Mouse (Mus musculus): ENCODE results near the gene Trappc2l. TPM values are rescaled to one million over a fixed set of nuclear protein-coding genes. Genes with fewer than 3 reads are reported as not detected.
"Not testable (repeated sequence)": the region's sequence is repeated elsewhere in the genome, so short reads cannot be mapped to it uniquely, and the experiment has no call there.

Trappc2l gene
- total RNA-seq, 2 experiments from 2014 or later, result 79.6 to 86.0 TPM

DNA sequence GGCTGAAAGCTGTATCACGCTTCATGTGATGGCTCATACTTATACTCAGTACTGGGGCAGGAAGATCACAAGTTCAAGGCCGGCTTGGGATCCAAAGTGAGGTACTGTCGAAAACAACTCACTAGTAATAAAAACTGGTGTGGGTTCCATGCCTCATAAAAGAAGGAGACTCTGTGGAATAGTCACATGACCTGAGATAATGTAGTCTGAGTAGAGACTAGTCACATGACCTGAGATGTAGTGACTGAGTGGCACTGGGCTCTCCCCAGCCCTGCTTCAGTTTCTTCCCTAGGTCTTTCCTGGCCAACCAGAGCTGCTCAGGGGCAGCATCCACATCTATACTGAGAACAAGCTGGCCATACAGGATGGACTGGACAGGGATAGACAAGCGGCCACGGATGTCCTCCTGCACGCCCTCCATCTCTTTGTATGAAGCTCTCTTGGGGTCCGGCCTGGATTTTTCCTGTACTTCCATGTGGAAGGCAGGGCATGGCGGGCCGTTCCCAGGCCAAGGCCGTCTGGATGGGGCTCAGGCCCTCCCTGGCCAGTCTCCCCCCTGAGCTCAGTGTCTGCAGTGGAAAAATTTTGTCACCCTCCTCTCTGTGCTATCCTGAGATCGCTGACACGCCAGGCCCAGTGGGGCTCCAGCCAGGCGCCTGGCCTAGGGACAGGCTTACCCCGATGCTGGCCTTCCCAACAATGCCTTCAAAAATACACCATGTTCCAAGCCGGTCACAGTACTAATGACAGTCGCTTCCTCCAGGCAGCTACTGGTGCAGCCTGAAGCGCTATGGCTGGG is 12.6 kb downstream of the Trappc2l start:
- DNase-seq (ENCODE audit: low spot score in 2 of 2), result no peak

DNA sequence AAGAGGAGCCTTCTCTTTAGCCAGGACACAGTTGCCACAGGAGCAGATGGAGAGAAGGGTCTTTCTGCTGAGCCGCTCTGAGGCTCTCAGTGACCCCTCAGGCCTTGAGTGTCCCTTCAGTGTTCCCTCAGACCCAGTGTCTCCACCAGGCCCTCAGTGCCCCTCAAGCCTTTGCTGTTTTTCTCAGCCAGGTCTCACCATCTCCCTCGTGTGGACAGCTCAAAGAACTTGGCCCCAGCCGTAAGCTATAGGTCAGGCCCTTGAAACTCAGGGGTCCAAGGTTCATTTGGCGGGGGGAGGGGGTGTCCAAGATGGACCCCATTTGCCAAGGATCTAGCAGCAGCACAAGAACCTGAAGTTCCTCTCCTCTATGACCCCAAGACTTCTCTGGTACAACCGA is 13.2 kb downstream of the Trappc2l start:
- DNase-seq (ENCODE audit: low spot score in 2 of 2), result no peak

DNA sequence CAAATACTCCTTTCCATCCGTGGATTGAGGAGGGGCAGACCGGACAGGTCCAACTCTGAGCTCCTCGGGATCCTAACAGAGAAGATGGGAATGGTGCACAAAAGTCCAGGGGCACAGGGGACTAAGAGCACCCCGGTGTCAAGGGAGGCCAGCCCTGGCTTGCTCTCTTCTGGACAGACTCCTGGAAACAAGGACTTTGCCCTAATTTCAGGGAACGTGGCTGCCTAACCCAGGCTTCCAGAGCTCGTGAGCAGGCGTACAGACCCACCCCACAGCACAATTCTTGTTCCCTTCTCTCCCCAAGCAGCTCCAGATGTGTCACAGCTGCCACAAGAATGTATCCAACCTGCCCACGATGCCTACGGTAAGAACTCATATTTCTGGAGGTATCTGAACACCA is 14.4 kb downstream of the Trappc2l start:
- DNase-seq (ENCODE audit: low spot score in 2 of 2), result no peak

DNA sequence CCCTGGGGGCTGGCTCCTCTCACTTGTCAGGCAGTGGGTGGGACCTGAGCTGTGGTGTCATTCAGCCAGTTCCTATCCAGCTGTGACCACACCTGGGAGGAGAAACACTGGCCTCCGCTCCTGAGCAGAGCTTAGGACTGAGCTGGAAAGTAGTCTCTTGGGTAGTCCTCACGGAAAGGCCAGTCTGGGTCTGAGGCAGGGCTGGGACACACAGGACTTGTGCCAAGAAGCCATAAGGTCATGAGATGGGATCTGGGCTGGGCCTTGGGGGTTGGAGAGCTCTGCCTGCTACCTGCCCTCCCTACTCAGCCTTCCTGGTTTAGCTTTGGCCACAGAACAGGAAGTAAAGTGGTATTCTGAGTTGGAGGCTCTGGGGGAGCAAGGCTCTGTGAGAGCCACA is 15.5 kb downstream of the Trappc2l start:
- DNase-seq (ENCODE audit: low spot score in 2 of 2), result no peak

DNA sequence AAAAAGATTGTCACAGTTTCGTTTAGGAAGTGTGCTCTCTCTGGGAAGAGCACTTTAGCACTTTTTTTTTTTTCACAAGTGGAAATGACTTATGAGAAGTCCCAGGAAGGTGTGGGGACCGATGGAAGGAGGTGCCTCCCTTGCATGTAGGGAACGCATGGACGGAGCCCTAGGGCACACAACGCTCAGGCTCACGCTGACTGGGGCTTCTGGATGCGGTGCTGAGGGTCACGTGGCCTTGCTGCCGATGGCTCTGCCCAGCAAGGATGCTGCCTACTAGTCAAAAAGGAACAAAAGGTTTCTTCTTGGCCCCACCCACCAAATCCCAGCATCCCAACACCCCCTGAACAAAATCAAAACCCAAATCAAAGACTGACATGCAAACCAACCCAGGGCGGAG is 17.9 kb downstream of the Trappc2l start:
- no peak for DNase-seq (ENCODE audit: low spot score in 2 of 2)

DNA sequence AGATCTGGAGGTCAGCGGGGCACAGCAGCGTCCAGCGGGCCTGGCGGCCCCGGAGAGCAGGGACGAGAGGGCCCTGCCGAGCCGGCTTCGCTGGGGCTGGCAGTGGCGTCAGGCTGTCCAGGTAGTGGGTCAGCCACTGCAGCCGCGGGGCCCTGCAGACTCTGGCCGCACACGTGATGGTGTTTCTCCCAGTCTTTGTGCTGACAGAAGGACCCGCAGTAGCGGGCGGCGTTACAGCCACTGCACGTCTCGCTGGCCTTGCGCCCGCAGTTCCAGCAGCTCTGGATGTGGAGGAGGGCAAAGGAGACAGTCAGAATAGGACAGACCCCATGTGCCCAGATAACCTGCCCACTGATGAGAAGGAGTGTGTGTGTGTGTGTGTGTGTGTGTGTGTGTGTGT is 19.3 kb downstream of the Trappc2l start:
- DNase-seq (ENCODE audit: low spot score in 2 of 2), result no peak

DNA sequence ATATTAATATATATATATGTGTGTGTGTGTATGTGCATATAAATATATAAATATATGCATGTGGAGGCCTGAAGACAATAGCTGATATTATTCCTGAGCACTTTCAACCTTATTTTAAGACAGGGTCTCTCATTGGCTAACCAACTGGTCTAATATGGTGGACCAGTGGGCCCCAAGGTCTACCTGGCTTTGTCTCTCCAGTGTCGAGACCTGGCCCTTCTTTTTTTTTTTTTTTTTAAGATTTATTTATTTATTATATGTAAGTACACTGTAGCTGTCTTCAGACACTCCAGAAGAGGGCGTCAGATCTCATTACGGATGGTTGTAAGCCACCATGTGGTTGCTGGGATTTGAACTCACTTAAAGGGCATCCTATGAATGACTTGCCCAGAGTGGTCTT is 20.7 kb downstream of the Trappc2l start:
- DNase-seq (ENCODE audit: low spot score in 2 of 2), result not testable (repeated sequence)

DNA sequence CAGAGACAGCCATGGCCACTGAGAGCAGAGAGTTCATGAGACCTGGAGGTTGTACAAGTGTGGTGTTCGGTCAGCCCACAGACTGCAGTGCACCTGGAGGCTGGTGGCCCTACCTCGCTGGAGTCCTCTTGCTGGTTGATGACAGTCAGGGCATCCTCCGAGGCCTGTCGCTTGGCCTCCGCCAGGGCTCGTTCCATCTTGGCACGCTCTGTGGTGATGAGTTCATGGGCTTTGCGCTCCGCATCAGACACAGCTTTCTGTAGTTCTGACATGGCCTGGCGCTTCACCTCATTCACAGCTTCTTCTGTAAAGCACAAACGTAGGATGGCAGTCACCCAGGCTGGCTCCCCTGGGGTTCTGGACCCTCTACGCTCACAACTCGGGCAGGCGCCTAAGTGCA is 21.8 kb downstream of the Trappc2l start:
- DNase-seq (ENCODE audit: low spot score in 2 of 2), result no peak

DNA sequence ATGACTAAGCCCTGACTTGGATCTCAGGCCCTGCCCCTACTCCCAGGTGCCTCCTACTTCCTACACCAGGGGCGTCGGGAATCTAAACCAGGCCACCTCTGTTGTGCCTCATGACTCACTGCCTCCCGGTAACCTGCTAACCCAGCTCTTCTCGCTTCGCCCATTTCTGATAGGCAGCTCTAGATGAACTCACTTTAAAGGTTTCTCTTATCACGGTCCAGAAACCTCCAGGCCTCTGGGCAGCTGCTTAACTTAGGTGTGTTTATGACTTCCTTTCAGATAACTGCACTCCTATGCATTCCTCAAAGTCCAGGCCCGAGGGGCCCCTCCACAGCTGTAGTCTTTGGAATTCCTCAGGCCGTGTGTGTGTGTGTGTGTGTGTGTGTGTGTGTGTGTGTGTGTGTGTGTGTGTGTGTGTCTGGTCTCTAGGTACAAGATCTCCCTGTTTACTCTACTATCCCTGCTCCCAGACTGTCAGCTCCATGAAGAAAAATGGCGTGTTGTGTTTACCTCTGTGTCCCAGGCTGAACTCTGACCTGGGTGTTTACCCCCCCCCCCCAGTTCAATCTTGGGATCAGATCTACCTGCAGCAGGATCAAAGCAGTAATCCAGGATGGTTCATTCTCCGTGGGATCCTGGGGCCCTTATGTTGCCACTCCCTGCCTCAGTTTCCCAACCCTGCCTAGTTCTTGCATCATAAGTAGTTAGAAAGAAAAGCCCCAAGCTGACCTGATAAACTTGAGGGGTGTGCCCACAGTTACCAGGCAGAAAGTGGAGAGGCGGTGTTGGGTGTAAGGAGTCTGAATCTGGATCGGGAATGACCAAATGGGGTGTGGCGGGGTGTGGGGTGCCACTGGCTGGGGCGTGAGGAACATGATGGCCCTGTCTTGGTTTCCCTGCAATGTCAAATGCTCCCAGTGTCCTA is 24.7 kb downstream of the Trappc2l start:
- no peak for DNase-seq (ENCODE audit: low spot score in 2 of 2)

DNA sequence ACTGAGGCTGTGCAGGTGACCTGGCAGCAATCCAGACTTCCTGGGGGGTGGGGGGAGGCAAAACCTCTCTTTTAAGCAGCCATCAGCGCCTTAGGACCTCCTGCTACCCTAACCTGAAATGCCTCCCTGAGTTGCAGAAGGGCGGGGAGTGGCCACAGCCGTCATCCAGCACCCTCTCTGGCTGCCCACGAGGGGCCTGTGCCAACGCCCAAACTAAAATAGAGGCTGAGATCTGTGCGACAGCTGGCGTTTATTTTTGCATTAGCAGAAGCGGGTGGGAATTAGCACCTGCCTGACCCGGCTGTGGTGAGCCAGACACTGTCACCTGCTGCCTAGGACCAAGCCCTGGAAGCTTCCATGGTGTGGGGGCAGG is 25.3 kb downstream of the Trappc2l start:
- peak; percentile 36 to 56 for DNase-seq (ENCODE audit: low spot score in 2 of 2)

DNA sequence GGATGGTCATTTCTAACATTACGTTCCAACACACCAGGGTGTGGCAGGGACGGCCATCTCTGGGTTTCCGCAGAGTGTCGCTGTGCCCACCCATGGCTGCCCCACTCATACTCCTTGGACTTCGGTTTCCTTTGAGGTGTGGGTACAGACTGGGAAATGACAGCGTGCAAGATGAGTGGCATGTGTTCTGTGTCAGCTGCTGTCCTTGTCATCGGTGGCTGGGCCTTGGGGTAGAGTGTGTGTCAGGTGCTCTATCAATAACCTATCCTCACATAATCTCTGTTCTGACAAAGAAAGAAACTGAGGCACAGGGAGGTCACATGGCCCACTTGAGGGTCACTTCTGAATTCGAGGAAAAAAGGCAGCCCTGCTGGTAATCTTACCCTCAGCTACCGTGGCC is 25.8 kb downstream of the Trappc2l start:
- DNase-seq (ENCODE audit: low spot score in 2 of 2), result no peak

DNA sequence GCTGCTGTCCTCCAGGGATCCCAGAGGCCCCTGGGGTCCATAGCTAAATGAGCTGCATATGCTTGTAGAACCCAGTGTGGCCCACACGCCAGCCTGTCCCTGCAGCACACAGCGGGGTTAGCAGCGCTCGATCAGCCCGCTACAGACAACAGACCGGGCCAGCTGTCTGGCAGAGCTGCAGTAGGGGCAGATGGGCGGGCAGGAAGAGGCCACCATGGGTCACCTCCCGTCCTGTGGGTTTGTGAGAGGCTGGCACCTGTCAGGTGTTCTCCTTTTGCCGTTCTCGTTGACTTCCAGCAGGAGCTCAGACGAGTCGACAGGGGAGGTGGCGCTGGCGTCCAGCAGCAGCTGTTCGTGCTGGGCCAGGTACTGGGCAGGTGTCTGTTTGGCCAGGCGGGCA is 27.2 kb downstream of the Trappc2l start:
- no peak for DNase-seq (ENCODE audit: low spot score in 2 of 2)

DNA sequence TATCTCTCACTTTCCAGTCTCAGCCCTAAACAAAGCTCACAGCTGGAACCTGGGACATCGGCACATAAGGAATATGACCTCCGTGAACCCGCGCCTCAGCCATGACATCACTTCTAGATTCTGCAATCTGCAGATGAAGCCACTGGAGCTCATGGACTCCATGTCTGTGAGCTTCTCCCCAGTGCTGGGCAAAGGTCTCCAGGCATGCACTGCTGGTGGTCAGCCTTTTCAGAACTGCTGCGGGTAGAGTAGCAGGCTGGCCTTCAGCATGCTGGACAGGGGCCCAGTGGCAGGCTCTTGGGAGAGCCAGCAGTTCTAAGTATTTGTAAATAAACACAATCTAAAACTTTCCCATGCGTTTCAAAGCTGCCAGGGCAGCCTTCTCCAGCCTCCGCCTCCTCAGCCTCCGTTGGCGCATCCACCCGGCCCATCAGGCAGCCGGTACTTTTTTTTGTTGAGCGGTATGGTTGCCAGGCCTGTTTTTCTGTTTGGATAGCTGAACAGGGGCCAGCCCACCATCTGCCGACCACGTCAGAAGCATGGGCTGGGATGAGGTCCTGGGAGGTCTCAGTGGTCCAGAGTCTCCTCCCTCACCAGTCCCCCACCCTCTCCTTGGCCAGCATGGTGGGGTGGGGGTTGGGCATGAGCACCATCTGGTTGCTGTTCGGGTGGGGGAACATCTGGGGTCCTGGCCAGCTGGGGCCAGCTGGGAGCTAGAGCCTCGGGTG is 28.2 kb downstream of the Trappc2l start:
- DNase-seq (ENCODE audit: low spot score in 2 of 2), result peak; percentile 29 to 50

DNA sequence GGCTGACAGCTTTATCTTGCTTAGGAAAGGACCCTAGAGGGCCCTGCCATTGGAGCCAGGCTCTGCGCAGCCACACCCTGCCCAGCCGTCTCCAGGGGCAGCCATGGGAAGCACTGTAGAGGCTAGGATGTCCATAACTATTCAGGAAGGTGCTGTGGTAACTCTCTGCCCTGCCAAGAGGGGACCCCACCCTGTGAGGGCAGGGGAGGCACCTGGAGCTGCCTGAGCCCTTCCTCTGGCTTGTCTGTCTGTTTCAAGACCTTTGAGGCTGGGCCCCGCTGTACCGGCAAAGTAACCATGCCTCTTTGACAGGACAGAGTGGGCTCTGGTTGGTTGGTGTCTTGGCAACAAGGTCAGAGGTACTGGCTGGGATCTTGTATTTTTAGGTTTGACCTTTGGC is 29.4 kb downstream of the Trappc2l start:
- DNase-seq (ENCODE audit: low spot score in 2 of 2), result no peak

DNA sequence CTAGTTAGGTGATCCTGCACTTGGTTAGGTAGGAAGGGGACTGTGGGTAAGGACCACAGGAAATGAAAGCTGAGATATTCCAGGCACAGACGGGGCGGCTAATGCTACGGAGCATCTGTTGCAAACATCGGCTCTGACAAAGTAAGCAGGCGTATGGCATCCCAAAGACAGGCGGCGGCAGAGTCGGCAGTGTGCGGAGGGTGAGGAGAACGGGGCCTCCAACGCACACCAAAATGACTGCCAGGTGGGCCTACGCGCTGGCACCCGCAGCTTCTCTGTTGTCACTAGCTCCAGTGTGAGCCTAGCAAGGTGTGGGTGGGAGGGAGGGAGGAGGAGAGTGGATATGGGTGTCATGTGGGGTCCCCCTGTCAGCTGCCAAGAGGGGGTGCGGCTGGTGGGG is 30.0 kb downstream of the Trappc2l start:
- DNase-seq (ENCODE audit: low spot score in 2 of 2), result peak; percentile 79 to 86

DNA sequence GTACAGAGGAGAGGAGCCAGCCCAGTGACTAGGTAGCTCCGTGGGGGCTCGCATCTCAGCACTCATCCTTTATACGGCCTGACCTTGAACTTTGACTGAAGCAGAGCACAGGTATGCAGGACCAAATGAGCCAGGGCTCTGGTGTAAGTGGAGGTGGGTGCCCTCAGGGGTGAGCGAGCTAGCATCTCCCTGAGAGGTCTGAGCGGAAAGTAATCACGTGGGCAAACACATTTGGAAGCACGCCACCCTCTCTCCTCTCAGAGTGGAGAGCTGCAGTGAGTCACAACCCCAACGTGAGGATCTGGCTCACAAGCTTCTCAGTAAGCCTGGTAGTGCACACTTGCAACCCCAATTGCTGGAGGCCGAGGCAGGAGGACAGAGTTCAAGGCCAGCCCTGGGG is 30.6 kb downstream of the Trappc2l start:
- DNase-seq (ENCODE audit: low spot score in 2 of 2), result peak; percentile 67 to 74

DNA sequence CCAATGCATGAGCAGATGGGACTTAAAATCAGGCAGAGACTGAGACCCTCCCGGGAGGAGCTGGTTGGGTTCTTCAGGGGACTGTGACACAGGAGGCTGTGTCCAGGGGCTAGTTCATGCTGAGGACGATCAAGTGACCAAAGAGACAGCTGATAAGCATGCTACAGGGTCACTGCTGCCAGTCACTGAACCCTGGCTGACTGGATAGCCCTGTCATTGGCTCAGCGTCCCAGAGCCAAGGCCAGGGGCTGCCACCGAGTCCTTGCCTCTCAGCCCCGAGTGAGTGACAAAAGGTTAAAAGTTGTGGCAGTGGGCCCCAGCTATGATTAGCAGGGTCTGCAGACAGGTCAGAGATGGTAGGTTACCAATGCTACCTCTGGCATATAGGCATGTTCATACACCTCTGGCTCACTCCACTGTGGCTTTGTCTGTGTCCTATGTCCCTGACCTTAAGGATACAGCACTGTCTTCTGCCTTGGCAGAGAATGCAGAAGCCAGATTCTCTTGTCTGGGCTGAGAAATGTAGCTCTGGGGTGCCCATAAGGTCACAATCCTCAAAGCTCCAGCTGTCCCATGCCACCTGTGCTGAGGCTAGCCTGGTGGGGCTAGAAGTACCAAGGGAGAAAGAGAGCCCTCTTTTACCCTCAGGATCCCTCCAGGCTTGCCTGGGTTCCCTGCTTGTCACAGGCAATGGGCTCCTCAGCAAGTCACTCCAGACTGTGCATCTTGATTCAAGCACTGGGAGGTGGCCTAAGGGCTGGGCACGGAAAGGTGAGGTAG is 32.9 kb downstream of the Trappc2l start:
- DNase-seq (ENCODE audit: low spot score in 2 of 2), result no peak

DNA sequence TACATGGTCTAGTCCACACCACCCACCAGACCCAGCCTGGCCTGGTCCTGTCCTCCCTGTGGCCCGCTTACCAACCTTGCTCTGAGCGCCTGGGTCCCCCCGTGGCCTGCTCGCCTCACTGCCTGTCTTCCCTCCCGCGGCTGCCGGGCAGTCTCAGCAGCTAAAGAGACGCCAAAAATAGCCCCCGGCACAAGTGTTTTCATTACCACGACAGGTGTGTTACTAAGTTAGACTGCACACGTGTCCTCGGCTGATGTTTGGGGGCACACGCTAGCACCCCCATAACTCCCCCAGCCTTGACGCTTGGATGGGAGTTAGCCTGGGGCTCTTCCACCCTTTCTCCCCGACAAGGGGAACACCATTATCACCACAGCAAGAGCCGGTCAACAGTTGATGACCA is 34.9 kb downstream of the Trappc2l start:
- DNase-seq (ENCODE audit: low spot score in 2 of 2), result no peak

DNA sequence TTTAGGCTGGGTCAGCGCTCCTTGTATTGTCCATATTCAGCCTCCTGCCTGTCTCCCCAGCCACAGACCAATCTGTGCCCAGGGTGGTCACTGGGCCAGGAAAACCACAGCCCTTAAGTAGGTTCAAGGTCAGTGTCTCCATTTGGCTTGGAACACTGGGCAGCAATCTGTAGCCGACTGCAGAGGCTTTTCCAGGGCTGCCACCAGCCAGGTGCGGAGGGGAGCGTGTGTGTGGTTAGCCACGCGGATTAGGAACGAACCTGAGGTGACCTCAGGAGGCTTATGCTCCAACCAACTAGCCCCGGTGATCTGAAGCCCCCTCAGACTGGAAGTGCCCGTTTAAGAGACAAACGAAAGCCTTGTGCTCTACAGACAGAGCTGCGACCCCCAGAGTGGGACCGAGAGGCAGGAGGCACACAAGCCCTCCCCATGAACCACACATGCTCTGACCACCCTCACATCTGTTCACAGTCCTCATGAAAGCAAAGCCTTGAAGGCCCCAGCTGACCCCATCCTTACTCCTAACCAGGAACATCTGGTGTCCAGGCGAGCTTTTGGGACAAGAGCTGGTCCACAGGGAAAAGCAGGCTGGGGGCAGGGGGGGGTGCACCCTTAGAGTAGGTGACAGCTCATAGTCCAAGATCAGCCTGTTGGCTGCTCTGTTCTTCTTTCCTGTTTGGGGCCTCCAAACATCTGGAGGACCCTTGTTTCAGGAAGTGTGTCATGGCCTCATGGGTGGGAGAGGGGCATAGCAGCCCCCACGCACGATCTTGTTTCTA is 36.9 kb downstream of the Trappc2l start:
- no peak for DNase-seq (ENCODE audit: low spot score in 2 of 2)

DNA sequence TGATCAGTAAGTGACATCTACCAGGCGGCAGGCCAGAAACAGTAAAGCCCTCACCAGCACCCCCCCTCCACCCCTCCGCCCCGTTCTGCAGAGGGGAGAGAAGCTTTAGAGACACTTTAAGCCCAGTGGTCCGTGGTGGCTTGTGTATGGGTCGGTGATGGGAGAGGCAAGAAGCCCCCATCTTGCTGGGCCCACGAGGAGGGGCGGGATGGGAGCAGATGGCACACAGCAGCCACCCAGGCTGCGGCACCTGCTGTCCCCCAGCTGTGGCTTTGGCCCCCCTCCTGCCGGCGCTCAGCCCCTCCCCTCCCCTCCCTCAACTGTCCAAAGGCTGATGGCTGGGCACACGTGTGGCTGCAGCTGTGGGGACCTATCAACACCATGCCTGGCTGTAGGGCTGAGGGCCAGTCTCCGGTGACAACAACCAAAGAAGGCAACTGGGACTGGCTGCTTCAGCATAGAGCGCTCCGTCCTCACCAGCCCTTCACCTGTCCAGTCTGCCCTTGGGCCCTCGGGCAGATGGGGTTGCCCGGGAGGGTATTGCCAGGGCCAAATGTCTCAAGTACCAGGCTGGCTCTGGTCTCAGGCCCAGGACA is 40.0 kb downstream of the Trappc2l start:
- no peak for DNase-seq (ENCODE audit: low spot score in 2 of 2)
